Mouse (Mus musculus) G1E (cell line): ENCODE data around the gene Sigmar1. TPM values are rescaled to one million over a fixed set of nuclear protein-coding genes. Genes with fewer than 3 reads are reported as not detected.
A peak's percentile ranks its signal among the peaks of the same experiment; 100 is the strongest.
"Not testable (repeated sequence)": the region's sequence is repeated elsewhere in the genome, so short reads cannot be mapped to it uniquely, and the experiment has no call there.

ENCODE experiments used
- ATAC-seq: 2 replicates; pipeline ENCODE4 v1.8.0; 2016; ENCODE audit warnings: mild to moderate bottlenecking; ENCODE audit not compliant: insufficient number of reproducible peaks, poor library complexity, low FRiP score, severe bottlenecking; ENCODE audit errors: extremely low read depth
- DNase-seq: peaks from one replicate; pipeline ENCODE4 v3.0.0; 2012; ENCODE audit warnings: low spot score
- H3K27me3 ChIP-seq: 2 replicates; pipeline ENCODE4 v1.6.1; 2012; ENCODE audit warnings: mild to moderate bottlenecking, low read length, inconsistent platforms; ENCODE audit not compliant: insufficient read depth
- H3K36me3 ChIP-seq: replicated peaks from 2 replicates; pipeline ENCODE3; 2012; ENCODE audit warnings: mild to moderate bottlenecking, inconsistent platforms
- H3K4me1 ChIP-seq: 2 replicates; pipeline ENCODE4 v1.6.1; 2012; ENCODE audit warnings: low read depth, low read length, inconsistent platforms, mixed read lengths; ENCODE audit not compliant: insufficient read depth
- H3K4me3 ChIP-seq: 2 replicates; pipeline ENCODE4 v1.5.1; 2012; ENCODE audit warnings: low read depth, mild to moderate bottlenecking, inconsistent platforms, low read length, moderate library complexity, mixed read lengths
- H3K9me3 ChIP-seq: replicated peaks from 2 replicates; pipeline ENCODE4 v1.6.1; 2012; ENCODE audit warnings: inconsistent platforms
- CTCF ChIP-seq: IDR thresholded peaks from 2 replicates; pipeline ENCODE4 v1.5.1; 2012; ENCODE audit warnings: low read depth, low read length, inconsistent platforms, mixed read lengths
- GATA2 ChIP-seq: IDR thresholded peaks from 2 replicates; pipeline ENCODE4 v1.6.1; 2012; ENCODE audit warnings: low read depth, low read length, inconsistent platforms, borderline replicate concordance
- POLR2AphosphoS5 ChIP-seq: IDR thresholded peaks from 2 replicates; pipeline ENCODE4 v1.6.1; 2012; ENCODE audit warnings: low read depth, low read length, inconsistent platforms; ENCODE audit not compliant: insufficient replicate concordance
- TAL1 ChIP-seq: conservative IDR thresholded peaks from 2 replicates; pipeline ENCODE4 v1.6.1; 2012; ENCODE audit warnings: low read depth, low read length, inconsistent platforms, mixed read lengths
- polyA plus RNA-seq: library from polyadenylated mRNA; stranded (reverse); fragments of >175 nt; gene quantifications from 2 replicates; pipeline ENCODE4 v1.2.3, GENCODE M21; 2012
- total RNA-seq, 2 experiments: library from RNA; stranded (forward) in 1 of 2; stranded (reverse) in 1 of 2; fragments of 200-1000 nt in 1 of 2; fragments of >200 nt in 1 of 2; fragmentation: Nextera tagmentation in 1 of 2; gene quantifications; 2 replicates each; pipeline ENCODE4 v1.2.3; 2014 to 2017

Sigmar1 gene
- total RNA-seq (2014; fragmentation: Nextera tagmentation) = 53.4 and 57.8 TPM in 2 replicates
- total RNA-seq (2017) = 36.0 and 39.1 TPM in 2 replicates
- 32.8 and 54.3 TPM in 2 replicates for polyA plus RNA-seq

GRCm38 (mm10) chr4:41755338-41756305 lies at the start of gene Sigmar1:
Gene Sigmar1 (minus strand): TSS chr4:41756157.
- Histone ChIP-seq H3K36me3 (peaks cover 41% of the 10 kb centered on the region), H3K9me3 (no peaks in the 10 kb centered on the region), H3K4me1 (peaks cover 43% of the 10 kb centered on the region), H3K27me3 (no peaks in the 10 kb centered on the region), H3K4me3 (peak within 1 kb of the TSS; percentile 89)
- peak; percentile 74 for ATAC-seq
- no peak for TF ChIP-seq GATA2
- TF ChIP-seq POLR2AphosphoS5 = peak; percentile 66; the same call in 1 of the 2 replicates
- no peak for TF ChIP-seq TAL1
- peak; percentile 54 for TF ChIP-seq CTCF
- peak; percentile 95 for DNase-seq

GRCm38 (mm10) chr4:41783197-41783596 lies 27.2 kb upstream of the Sigmar1 start:
- not testable (repeated sequence) for DNase-seq, ATAC-seq, H3K36me3 ChIP-seq, H3K9me3 ChIP-seq, H3K4me3 ChIP-seq, H3K4me1 ChIP-seq, H3K27me3 ChIP-seq

- not testable (repeated sequence) for DNase-seq, H3K9me3 ChIP-seq, ATAC-seq, H3K27me3 ChIP-seq, H3K4me3 ChIP-seq, H3K4me1 ChIP-seq, H3K36me3 ChIP-seq
Measured at GRCm38 (mm10) chr4:41782711-41783110, 26.8 kb upstream of the Sigmar1 start.

- not testable (repeated sequence) for DNase-seq, H3K4me3 ChIP-seq, H3K4me1 ChIP-seq, H3K9me3 ChIP-seq, H3K27me3 ChIP-seq, ATAC-seq, H3K36me3 ChIP-seq
Measured at GRCm38 (mm10) chr4:41781748-41782485, 26.0 kb upstream of the Sigmar1 start.

- DNase-seq, H3K27me3 ChIP-seq, H3K4me3 ChIP-seq, ATAC-seq, H3K4me1 ChIP-seq, H3K9me3 ChIP-seq, H3K36me3 ChIP-seq: not testable (repeated sequence)
Measured at GRCm38 (mm10) chr4:41781271-41781670, 25.3 kb upstream of the Sigmar1 start.

- ATAC-seq, H3K36me3 ChIP-seq, H3K27me3 ChIP-seq, DNase-seq, H3K4me3 ChIP-seq, H3K9me3 ChIP-seq, H3K4me1 ChIP-seq: not testable (repeated sequence)
Measured at GRCm38 (mm10) chr4:41775840-41776239, 19.9 kb upstream of the Sigmar1 start.

- not testable (repeated sequence) for H3K36me3 ChIP-seq, DNase-seq, H3K27me3 ChIP-seq, ATAC-seq, H3K4me1 ChIP-seq, H3K4me3 ChIP-seq, H3K9me3 ChIP-seq
Measured at GRCm38 (mm10) chr4:41774506-41774905, 18.5 kb upstream of the Sigmar1 start.

GRCm38 (mm10) chr4:41774002-41774401 lies 18.0 kb upstream of the Sigmar1 start, which contains the start of gene Ccl27a:
Gene Ccl27a (minus strand): TSS chr4:41774247.
- not testable (repeated sequence) for ATAC-seq, H3K9me3 ChIP-seq, H3K4me3 ChIP-seq, H3K36me3 ChIP-seq, H3K4me1 ChIP-seq, H3K27me3 ChIP-seq, DNase-seq

GRCm38 (mm10) chr4:41773502-41773901 lies 17.5 kb upstream of the Sigmar1 start:
- ATAC-seq, H3K4me3 ChIP-seq, DNase-seq: not testable (repeated sequence)

GRCm38 (mm10) chr4:41772946-41773345 lies 17.0 kb upstream of the Sigmar1 start:
- not testable (repeated sequence) for H3K4me1 ChIP-seq, H3K27me3 ChIP-seq, H3K4me3 ChIP-seq, ATAC-seq, H3K36me3 ChIP-seq, H3K9me3 ChIP-seq, DNase-seq

More at GRCm38 (mm10) chr4:41773502-41773901, 17.5 kb upstream of the Sigmar1 start:
- H3K36me3 ChIP-seq, H3K9me3 ChIP-seq, H3K4me1 ChIP-seq, H3K27me3 ChIP-seq: not testable (repeated sequence)
